Comparison of ENCODE assay signal across 8 mouse cellular contexts in genomic region chr11:117072128-117072527, GRCm38 (mm10). TPM values are rescaled to one million over a fixed set of nuclear protein-coding genes. Genes with fewer than 3 reads are reported as not detected.
DNase-seq lines count a peak whose midpoint lies in the region; ATAC-seq lines count a peak whose summit lies in the region.

No protein-coding gene starts in this region.

- DNase-seq in A20 (ENCODE audit: low read depth, low spot score): peak; percentile 90
- peak; percentile 78 to 94 for DNase-seq in adrenal gland, adult (ENCODE audit: inconsistent age in 2 of 2, low spot score in 1 of 2)
- DNase-seq in embryo, embryonic 10 days (ENCODE audit: low spot score): peak; percentile 84
- peak; percentile 81 to 86 for DNase-seq in gastrocnemius, postnatal 4 days (ENCODE audit: low spot score in 2 of 2)
- DNase-seq in kidney, adult 18-20 months: peak; percentile 86
- DNase-seq in neural tube, embryonic 10.5 days (ENCODE audit: extremely low spot score, low spot score): peak; percentile 94
- DNase-seq in testis, postnatal 10 days (ENCODE audit: low spot score): peak; percentile 94

- 1% methylated on average over 13 of the region's 13 CpGs for WGBS in limb, embryonic 13.5 days

- no peak overlapping the region for H3K27ac ChIP-seq in limb, embryonic 13.5 days

- H3K36me3 ChIP-seq in limb, embryonic 13.5 days: no peaks in the 10 kb centered on the region

- H3K4me3 ChIP-seq in limb, embryonic 13.5 days: no peak overlapping the region

- no peaks in the 10 kb centered on the region for H3K9me3 ChIP-seq in limb, embryonic 13.5 days

- 0 out of 2 replicates have a peak overlapping the region, but pooled peaks have one; percentile 36 for H3K4me2 ChIP-seq in limb, embryonic 13.5 days (replicated peaks)

- ATAC-seq in limb, embryonic 13.5 days (ENCODE audit: low FRiP score, low read depth): 0 out of 2 replicates have a peak, but pooled peaks have one; percentile 21

- H3K27me3 ChIP-seq in limb, embryonic 13.5 days: peaks cover 5% of the 10 kb centered on the region; the same call in 1 of the 2 replicates

- no peak overlapping the region for H3K9ac ChIP-seq in limb, embryonic 13.5 days

- peaks cover 8% of the 10 kb centered on the region for H3K4me1 ChIP-seq in limb, embryonic 13.5 days

RNA-seq across cellular contexts. Expression of gene Sec14l1, which starts 42.8 kb away (rescaled TPM):
- total RNA-seq in gastrocnemius, postnatal 4 days (2021): 100 to 1,000 TPM; 134 to 144 TPM
- polyA plus RNA-seq in limb, embryonic 13.5 days (2015; fragmentation: Nextera tagmentation; extraction: Ambion mirVana): 61.2 and 65.4 TPM in 2 replicates
